In the genomic region with DNA sequence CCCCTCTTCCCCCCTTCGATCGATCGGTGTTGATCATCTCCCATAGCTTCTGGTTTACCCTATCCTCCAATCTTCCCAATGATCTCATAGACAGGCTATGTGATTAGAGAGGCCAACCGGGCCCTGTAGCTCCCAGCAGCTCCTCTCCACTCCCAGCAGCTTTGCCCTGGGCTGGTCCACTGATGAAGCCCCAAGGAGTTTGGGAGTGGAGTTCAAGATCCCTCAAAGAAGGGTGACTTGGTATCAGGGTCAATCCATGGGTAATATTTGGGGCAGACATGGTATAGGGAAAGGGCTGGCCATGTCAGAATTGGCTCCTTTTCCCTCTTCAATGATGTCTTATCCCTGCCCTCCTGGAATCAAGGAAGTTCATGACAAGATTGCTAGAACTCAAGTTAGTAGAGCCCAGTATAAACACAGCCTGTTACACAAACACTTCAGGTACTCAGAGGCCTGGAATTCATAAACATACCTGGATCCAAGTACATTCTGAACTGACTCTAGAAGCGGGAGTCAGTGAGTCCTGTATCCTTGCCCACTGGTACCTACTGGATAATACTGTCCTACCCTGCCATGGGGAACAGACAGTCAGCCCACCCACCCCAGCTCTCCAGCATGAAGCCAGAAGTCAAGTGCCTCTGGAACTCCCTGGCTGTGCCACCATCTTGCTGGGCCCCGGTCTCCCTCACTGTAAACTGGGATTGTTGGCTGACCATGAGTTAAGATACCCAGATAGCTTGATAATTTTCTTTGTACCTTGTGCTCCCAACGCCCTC, we compare ENCODE assay signal across 10 mouse cellular contexts. TPM values are rescaled to one million over a fixed set of nuclear protein-coding genes. Genes with fewer than 3 reads are reported as not detected.
DNase-seq lines count a peak whose midpoint lies in the region; ATAC-seq and TF ChIP-seq lines count a peak whose summit lies in the region.
"Had no signal": no experiment of that assay in that cellular context is flagged by ENCODE, and none has a peak within 500 bp of the region (broad histone marks: within the 10 kb centered on the region; RNA-seq: fewer than 3 reads in every experiment).

No protein-coding gene starts in this region.

- H3K9ac ChIP-seq in heart, adult 2 months (ENCODE audit: low read depth, low read length), result no peak overlapping the region
- H3K9ac ChIP-seq in lung, postnatal 0 days (replicated peaks; ENCODE audit: low read depth), result no peak overlapping the region
- no peak overlapping the region for H3K9ac ChIP-seq in stomach, postnatal 0 days (ENCODE audit: low read length)

- WGBS in heart, adult 2 months, result 84% methylated on average over 7 of the region's 7 CpGs
- WGBS in lung, postnatal 0 days, result 63% methylated on average over 7 of the region's 7 CpGs
- WGBS in stomach, postnatal 0 days, result 69% methylated on average over 7 of the region's 7 CpGs

- H3K9me3 ChIP-seq in lung, postnatal 0 days (ENCODE audit: low read length), result no peaks in the 10 kb centered on the region
- H3K9me3 ChIP-seq in stomach, postnatal 0 days (ENCODE audit: control insufficient read depth, low read length), result no peaks in the 10 kb centered on the region

- no peak for TF ChIP-seq EP300 in heart, adult 2 months (IDR thresholded peaks at IDR 0.05; ENCODE audit: insufficient read depth, low read depth, low read length)
- peak; percentile 94 for TF ChIP-seq EP300 in lung, postnatal 0 days (IDR thresholded peaks at IDR 0.05)
- TF ChIP-seq EP300 in stomach, postnatal 0 days (optimal IDR thresholded peaks at IDR 0.05), result no peak

- no peak for ATAC-seq in lung, postnatal 0 days
- ATAC-seq in stomach, postnatal 0 days (ENCODE audit: low FRiP score, low TSS enrichment), result no peak

- intact Hi-C loops in heart, adult 2 months (cut with DNase I), result no loop called here

- H3K36me3 ChIP-seq in heart, adult 2 months (ENCODE audit: control insufficient read depth, insufficient read depth, low read length), result peaks cover 2% of the 10 kb centered on the region; the same call in 1 of the 2 replicates
- no peaks in the 10 kb centered on the region for H3K36me3 ChIP-seq in testis, adult 2 months (ENCODE audit: control insufficient read depth, insufficient read depth, low read length)
- H3K36me3 ChIP-seq in lung, postnatal 0 days (ENCODE audit: insufficient read depth, low read length), result no peaks in the 10 kb centered on the region
- H3K36me3 ChIP-seq in stomach, postnatal 0 days (ENCODE audit: control insufficient read depth, insufficient read depth, low read length), result no peaks in the 10 kb centered on the region

- peak overlapping the region; percentile 98 for H3K27ac ChIP-seq in heart, adult 2 months
- peak overlapping the region; percentile 5; the same call in 1 of the 2 replicates for H3K27ac ChIP-seq in testis, adult 2 months (ENCODE audit: control insufficient read depth, insufficient read depth, low read depth, low read length)
- peak overlapping the region; percentile 97 for H3K27ac ChIP-seq in lung, postnatal 0 days (ENCODE audit: low read length)
- H3K27ac ChIP-seq in stomach, postnatal 0 days (replicated peaks), result peak overlapping the region; percentile 98

- no peak for TF ChIP-seq CTCF in heart, adult 2 months (IDR thresholded peaks at IDR 0.05)
- TF ChIP-seq CTCF in testis, adult 2 months (IDR thresholded peaks at IDR 0.05; ENCODE audit: control insufficient read depth, insufficient read depth, insufficient replicate concordance, low read depth, low read length), result no peak
- no peak for TF ChIP-seq CTCF in lung, postnatal 0 days (IDR thresholded peaks at IDR 0.05)
- no peak for TF ChIP-seq CTCF in stomach, postnatal 0 days (IDR thresholded peaks at IDR 0.05; ENCODE audit: low read depth)

- no peaks in the 10 kb centered on the region for H3K27me3 ChIP-seq in heart, adult 2 months (ENCODE audit: control insufficient read depth, insufficient read depth, low read length)
- H3K27me3 ChIP-seq in testis, adult 2 months (ENCODE audit: control insufficient read depth, insufficient read depth, low read length), result no peaks in the 10 kb centered on the region
- H3K27me3 ChIP-seq in lung, postnatal 0 days (replicated peaks; ENCODE audit: insufficient read depth, low read length), result no peaks in the 10 kb centered on the region
- no peaks in the 10 kb centered on the region for H3K27me3 ChIP-seq in stomach, postnatal 0 days (ENCODE audit: control insufficient read depth, insufficient read depth, low read length)

- peaks cover 48% of the 10 kb centered on the region for H3K4me1 ChIP-seq in heart, adult 2 months (ENCODE audit: control insufficient read depth, insufficient read depth, low read length)
- H3K4me1 ChIP-seq in testis, adult 2 months (ENCODE audit: control insufficient read depth, insufficient read depth, low read length), result peaks cover 29% of the 10 kb centered on the region
- peaks cover 73% of the 10 kb centered on the region for H3K4me1 ChIP-seq in lung, postnatal 0 days (ENCODE audit: insufficient read depth, low read depth, low read length)
- H3K4me1 ChIP-seq in stomach, postnatal 0 days (replicated peaks; ENCODE audit: control insufficient read depth, insufficient read depth), result peaks cover 57% of the 10 kb centered on the region

- no peak overlapping the region for H3K4me3 ChIP-seq in heart, adult 2 months
- no peak overlapping the region for H3K4me3 ChIP-seq in testis, adult 2 months (ENCODE audit: control insufficient read depth, low read depth, low read length)
- H3K4me3 ChIP-seq in lung, postnatal 0 days (ENCODE audit: low read depth, low read length), result no peak overlapping the region
- H3K4me3 ChIP-seq in stomach, postnatal 0 days (ENCODE audit: low read depth, low read length), result no peak overlapping the region

- no peaks in the 10 kb centered on the region for H3K79me2 ChIP-seq in heart, adult 2 months (replicated peaks; ENCODE audit: control insufficient read depth, insufficient read depth, low read length)

- peak; percentile 7 to 21 for DNase-seq in heart, adult 2 months
- no peak for DNase-seq in heart, postnatal 4 days
- DNase-seq in testis, postnatal 14 days (ENCODE audit: low spot score), result no peak
- peak; percentile 84 for DNase-seq in lung, postnatal 0 days (ENCODE audit: low spot score)
- no peak for DNase-seq in stomach, postnatal 0 days (ENCODE audit: low spot score)
- no peak for DNase-seq in adrenal gland, adult 2 months
- no peak for DNase-seq in ovary, postnatal 36 days (ENCODE audit: low spot score)

- peak overlapping the region; percentile 35; the same call in 1 of the 2 replicates for H3K4me2 ChIP-seq in lung, postnatal 0 days (replicated peaks; ENCODE audit: low read depth, low read length)
- 0 out of 2 replicates have a peak overlapping the region, but pooled peaks have one; percentile 6 for H3K4me2 ChIP-seq in stomach, postnatal 0 days (replicated peaks; ENCODE audit: low read depth)

- no peak for TF ChIP-seq POLR2A in heart, adult 2 months (IDR thresholded peaks at IDR 0.05; ENCODE audit: insufficient read depth, low read depth, low read length)
- no peak for TF ChIP-seq POLR2A in testis, adult 2 months (IDR thresholded peaks at IDR 0.05; ENCODE audit: control insufficient read depth, low read depth, low read length)

RNA-seq across cellular contexts. Expression of gene Chit1, which starts 13.8 kb away (rescaled TPM):
- total RNA-seq in heart, adult 2 months (2021), result not detected
- 0.16 TPM in 1 of 2 replicates, not detected in the other for polyA plus RNA-seq in heart, adult 2 months (2012; rRNA removed)
- total RNA-seq in heart, postnatal 4 days (2021), result not detected
- polyA plus RNA-seq in testis, adult 2 months (2012; rRNA removed), result 8.7 and 10.4 TPM in 2 replicates
- 0.29 TPM in 1 of 2 replicates, not detected in the other for polyA plus RNA-seq in lung, postnatal 0 days (2015; fragmentation: Nextera tagmentation; extraction: Ambion mirVana)
- 38.5 and 45.1 TPM in 2 replicates for polyA plus RNA-seq in stomach, postnatal 0 days (2015; fragmentation: Nextera tagmentation; extraction: Ambion mirVana)
- total RNA-seq in adrenal gland, adult 2 months (2021), result not detected
- polyA plus RNA-seq in adrenal gland, adult 2 months (2012; rRNA removed), result 0.07 and 0.08 TPM in 2 replicates
- total RNA-seq: heart, adult 18-20 months; megakaryocyte-erythroid progenitor cell, adult 5-6 weeks had no signal

RNA-seq across cellular contexts. Expression of gene Btg2, which starts 18.3 kb away (rescaled TPM):
- total RNA-seq in heart, adult 2 months (2021), result 10 to 100 TPM; 29.9 to 31.0 TPM
- polyA plus RNA-seq in heart, adult 2 months (2012; rRNA removed), result 33.5 and 35.9 TPM in 2 replicates
- 10 to 100 TPM; 27.5 to 36.2 TPM for total RNA-seq in heart, postnatal 4 days (2021)
- polyA plus RNA-seq in testis, adult 2 months (2012; rRNA removed), result 2.9 and 4.1 TPM in 2 replicates
- polyA plus RNA-seq in lung, postnatal 0 days (2015; fragmentation: Nextera tagmentation; extraction: Ambion mirVana), result 177 and 184 TPM in 2 replicates
- polyA plus RNA-seq in stomach, postnatal 0 days (2015; fragmentation: Nextera tagmentation; extraction: Ambion mirVana), result 85.9 and 96.8 TPM in 2 replicates
- total RNA-seq in adrenal gland, adult 2 months (2021), result 10 to 100 TPM; 20.3 to 55.2 TPM
- 18.9 and 25.1 TPM in 2 replicates for polyA plus RNA-seq in adrenal gland, adult 2 months (2012; rRNA removed)

Comparison
In these comparisons a context has a peak if more than half of its experiments do, and no peak if none do; other contexts are left out.
1. DNase-seq: peak in heart, adult 2 months (2 of 2) and lung, postnatal 0 days (single experiment); none in heart, postnatal 4 days (single experiment), testis, postnatal 14 days (single experiment), stomach, postnatal 0 days (single experiment), adrenal gland, adult 2 months (single experiment) and ovary, postnatal 36 days (single experiment).
2. H3K27ac ChIP-seq: peak in every context shown above with its lines; median percentile 98 in heart, adult 2 months; 98 in stomach, postnatal 0 days; 97 in lung, postnatal 0 days; 5 in testis, adult 2 months.